Mouse (Mus musculus) cerebellum, adult (tissue): ENCODE data around the gene Ddx20.

Experiments
- ATAC-seq: cut with Nextera tagmentation; 2 replicates; pipeline ENCODE4 v1.9.2; 2017; ENCODE audit warnings: mild to moderate bottlenecking, moderate library complexity, mixed read lengths; ENCODE audit not compliant: insufficient number of reproducible peaks, low FRiP score, low TSS enrichment

Gene Ddx20

GRCm38 (mm10) chr3:105687324-105688060 is at the start of gene Ddx20:
Gene Ddx20 (minus strand): TSS chr3:105687574.
- peak; percentile 90 for ATAC-seq

- ATAC-seq, result no peak
Measured at GRCm38 (mm10) chr3:105737070-105737469, 49.7 kb upstream of the Ddx20 start.

DNA sequence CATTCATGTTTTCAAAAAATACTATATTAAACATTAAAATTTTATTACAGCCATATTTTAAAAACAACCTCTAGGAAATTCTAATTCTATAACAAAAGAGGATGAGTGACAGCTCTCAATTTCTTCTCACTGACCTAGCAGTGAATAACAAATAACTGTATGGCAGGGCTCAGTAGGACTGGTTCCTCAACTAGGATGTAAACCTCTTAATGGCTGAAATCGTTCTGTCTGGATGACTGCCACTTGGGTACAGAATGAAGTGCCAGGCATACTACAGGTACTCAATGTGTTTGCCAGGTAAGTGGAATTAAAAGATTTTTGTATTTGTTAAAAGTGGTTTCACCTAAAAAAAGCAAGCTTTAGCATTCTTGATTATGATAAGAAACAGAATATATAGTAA is 48.8 kb upstream of the Ddx20 start:
- no peak for ATAC-seq

- ATAC-seq, result no peak
Measured at GRCm38 (mm10) chr3:105735285-105735684, 47.9 kb upstream of the Ddx20 start.

DNA sequence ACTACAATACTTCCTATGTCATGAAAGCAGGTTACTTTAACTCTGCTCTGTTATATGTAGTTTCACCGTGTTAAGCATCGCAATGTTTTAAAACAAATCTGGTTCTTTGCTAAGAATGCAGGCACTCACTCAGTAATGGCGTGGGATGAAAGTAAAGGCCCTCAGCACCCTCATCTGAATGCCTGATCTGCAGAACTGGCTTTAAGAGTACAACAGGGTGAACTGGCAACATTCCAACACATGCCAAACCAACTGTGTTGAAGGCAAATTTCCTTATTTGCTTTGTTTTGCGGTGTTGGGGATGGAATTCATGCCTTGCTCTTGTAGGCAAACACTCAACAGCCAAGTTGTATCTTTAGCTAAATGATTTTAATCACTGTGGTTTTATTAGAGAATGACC is 46.2 kb upstream of the Ddx20 start:
- ATAC-seq, result no peak

- ATAC-seq, result no peak
Measured at GRCm38 (mm10) chr3:105732360-105732759, 45.0 kb upstream of the Ddx20 start.

DNA sequence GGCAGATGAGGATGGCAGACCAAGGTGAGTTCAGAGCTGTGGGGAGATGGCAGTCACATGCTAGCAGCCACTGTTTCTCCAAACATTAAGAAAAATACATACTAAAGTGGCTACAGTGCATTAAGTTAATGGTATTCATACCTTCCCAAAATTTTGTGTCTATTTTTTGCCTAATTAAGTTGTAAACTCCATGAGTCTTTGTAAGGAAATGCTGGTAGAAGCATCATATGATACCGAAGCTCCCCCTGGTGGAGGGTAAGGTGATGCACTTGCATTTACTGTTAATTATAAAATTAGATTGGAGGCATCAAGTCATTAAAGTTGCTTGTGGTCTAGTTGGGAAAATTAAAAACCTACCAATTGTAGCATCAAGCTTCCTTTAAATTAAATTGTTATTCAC is 38.7 kb upstream of the Ddx20 start:
- no peak for ATAC-seq

DNA sequence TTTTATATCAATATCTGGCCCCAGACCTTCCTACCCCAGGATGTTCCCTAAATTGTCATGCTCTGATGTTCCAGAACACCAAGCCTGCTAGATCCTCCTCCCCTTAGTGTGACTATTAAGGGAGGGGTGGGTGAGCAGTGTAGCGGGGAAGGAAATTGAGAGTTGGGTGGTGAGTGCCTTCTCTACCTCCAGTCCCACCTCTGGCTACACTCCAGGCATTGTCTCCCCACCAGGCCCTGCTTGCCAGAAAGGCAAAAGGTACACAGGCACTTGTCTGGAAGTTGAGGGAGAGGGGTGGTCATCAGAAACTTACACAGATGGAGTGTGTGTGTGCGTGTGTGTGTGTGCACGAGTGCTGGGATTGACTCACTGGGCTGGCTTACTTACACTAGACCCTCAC is 35.1 kb upstream of the Ddx20 start:
- no peak for ATAC-seq

DNA sequence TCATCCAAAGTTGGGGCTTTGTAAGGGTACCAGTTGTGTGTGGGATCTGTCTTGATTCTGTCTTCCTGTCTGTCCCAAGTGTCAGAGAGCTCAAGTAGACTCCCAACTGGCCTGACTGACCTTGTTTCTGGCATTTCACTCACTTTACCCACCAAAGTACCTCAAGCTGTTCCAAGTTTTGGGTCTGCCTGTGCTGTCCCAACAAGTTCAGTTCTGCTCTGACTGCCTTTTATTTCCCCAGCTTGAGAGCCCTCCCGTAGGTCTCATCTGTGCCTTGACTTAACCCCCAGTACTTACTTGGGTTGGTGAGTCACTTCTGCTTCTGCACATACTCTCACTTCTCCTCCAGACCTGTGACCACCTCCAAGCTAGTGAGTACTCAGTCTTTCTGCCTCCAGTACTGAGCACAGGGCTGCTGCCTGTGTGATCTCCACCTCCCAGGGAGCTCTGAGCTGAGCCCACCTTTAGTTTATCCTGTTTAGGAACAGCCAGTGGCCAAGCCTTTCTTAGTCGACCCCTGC is 34.4 kb upstream of the Ddx20 start:
- no peak for ATAC-seq

DNA sequence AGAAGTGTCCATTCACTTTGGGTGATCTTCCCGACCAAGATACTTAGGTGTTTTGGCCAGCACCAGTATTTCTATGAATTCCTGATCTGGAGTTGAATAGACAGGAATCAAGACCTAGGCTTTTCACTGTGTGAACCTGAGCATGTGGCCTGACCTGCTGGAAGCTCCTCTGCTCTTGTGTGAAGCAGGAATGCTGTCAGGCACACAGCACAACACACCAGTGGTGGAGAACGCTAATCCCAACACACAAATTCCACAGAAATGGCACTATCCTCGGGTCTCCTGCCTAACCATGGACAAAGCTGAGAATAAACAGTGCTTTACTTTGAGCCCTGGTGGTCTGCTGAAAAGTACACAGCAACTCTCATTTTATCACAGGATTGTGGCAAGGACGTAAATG is 33.1 kb upstream of the Ddx20 start:
- no peak for ATAC-seq

- no peak; the same call in 1 of the 2 replicates for ATAC-seq
Measured at GRCm38 (mm10) chr3:105719979-105720378, 32.6 kb upstream of the Ddx20 start.

GRCm38 (mm10) chr3:105718746-105719145 is 31.4 kb upstream of the Ddx20 start:
- no peak for ATAC-seq

GRCm38 (mm10) chr3:105717856-105718555 is 30.6 kb upstream of the Ddx20 start:
- 0 out of 2 replicates have a peak, but pooled peaks have one; percentile 33 for ATAC-seq

DNA sequence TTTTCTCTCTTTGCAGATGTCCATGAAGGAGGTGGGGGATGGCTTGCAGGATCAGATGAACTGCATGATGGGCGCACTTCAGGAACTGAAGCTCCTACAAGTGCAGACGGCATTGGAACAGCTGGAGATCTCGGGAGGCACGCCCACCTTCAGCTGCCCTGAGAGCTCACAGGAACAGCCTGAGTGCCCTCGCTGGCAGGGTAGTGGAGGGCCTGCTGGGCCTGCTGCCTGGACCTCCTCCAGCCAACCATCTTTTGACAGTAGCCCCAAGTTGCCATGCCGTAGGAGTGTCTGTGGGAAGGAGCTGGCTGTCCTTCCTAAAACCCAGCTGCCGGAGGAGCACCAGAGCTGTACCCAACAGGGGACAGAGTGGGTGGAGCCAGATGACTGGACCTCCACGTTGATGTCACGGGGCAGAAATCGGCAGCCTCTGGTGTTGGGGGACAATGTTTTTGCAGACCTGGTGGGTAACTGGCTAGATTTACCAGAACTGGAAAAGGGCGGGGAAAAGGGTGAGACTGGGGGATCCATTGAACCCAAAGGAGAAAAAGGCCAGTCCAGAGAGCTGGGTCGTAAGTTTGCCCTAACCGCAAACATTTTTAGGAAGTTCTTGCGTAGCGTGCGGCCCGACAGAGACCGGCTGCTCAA is 29.1 kb upstream of the Ddx20 start:
- no peak for ATAC-seq

DNA sequence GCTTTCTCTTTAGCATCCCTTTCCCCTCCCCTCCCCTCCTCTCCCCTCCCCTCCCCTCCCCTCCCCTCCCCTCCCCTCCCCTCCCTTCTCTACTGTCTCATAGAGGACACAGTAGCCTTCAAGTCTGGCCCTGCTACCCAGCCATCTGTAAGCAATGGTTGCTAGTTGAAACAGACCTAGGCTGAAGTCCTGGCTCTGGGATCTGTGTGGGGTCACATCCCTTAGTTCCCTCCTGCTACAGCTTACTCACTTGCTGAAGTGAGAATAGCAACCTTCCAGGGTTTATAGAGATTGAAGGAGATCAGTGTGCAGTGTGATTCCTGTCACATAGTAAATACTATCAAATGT is 27.4 kb upstream of the Ddx20 start:
- no peak for ATAC-seq

DNA sequence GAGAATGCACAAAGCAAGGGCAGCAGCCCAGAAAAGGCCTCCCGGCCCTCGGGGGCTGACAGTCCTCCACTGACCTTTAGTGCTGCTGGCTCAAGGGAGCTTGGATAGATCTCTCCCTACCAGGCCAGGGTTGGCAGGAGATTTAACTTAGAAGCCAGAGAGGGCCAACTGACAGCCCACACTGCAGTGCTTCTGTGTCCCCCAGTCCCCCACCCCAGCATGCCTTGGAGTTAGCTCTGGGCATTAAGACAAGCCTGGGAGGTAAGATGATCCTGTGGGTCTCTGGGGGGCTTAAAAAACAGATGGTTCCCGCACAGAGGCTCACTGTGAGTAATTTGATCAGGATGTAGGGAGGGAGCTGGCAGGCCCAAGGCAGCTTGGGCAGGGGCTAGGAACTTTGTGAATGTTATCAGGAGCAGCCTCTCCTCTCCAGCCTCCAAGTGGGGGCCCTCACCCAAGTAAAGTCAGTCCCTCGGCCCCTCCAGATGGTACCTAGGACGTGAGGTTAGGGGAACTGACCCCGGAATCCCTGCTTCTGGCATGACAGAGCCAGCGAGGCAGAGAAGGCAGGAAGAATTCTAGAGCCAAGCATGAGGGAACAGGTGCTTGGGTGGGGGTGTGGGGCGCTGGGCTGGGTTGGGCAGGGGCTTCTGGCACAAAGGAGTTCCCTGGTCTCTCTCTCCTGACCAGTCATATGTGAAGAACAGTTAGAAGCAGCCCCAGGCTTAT is 26.9 kb upstream of the Ddx20 start:
- no peak for ATAC-seq

DNA sequence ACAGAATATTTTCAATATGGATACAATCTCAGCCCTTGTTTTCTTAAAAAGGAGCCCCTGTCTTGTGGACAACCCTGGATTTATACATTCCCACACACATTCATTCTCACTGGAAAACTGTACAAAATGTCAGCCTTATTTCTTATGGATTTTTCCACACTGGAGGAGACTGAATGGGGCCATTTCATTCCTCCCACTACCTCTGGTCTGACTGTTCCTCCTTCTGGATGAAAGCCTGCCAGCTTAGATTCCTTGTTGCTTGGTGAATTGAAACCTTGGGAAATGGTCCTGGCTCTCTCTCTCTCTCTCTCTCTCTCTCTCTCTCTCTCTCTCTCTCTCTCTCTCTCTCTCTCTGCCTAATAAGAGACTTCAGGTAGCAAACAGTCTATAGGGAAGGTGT is 25.5 kb upstream of the Ddx20 start:
- no peak for ATAC-seq

- no peak; the same call in 1 of the 2 replicates for ATAC-seq
Measured at GRCm38 (mm10) chr3:105711741-105712140, 24.4 kb upstream of the Ddx20 start.

DNA sequence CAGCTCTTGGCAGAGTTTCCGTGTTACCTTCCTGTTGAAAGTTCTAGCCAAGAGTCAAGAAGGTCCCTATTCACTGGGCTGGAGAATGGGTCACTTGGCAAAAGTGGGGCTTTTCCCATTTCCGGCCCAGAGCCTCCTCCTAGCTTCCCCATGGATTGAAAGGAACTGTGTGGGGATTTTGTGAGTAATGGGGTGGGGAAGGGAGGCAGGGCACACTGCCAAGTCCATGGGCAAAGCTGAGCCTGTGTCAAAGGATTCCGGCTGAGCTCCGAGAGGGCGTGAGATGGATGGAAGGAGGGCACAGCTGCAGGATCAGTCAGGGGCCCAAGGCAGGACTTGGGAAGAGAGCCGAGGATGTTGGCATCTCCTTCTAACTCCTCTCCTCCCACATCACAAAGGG is 22.9 kb upstream of the Ddx20 start:
- ATAC-seq, result peak; percentile 9; the same call in 1 of the 2 replicates

- no peak for ATAC-seq
Measured at GRCm38 (mm10) chr3:105707590-105707989, 20.2 kb upstream of the Ddx20 start.
